ENCODE assay signal across 24 mouse cellular contexts in genomic region chr12:75524199-75524598, GRCm38 (mm10).
DNase-seq lines count a peak whose midpoint lies in the region; ATAC-seq and TF ChIP-seq lines count a peak whose summit lies in the region.
"Had no signal": no experiment of that assay in that cellular context is flagged by ENCODE, and none has a peak within 500 bp of the region (broad histone marks: within the 10 kb centered on the region; RNA-seq: fewer than 3 reads in every experiment).

No protein-coding gene starts in this region.

- no peak overlapping the region for H3K4me3 ChIP-seq in heart, postnatal 0 days (ENCODE audit: low read depth, low read length)
- no peak overlapping the region for H3K4me3 ChIP-seq in MEL (ENCODE audit: control insufficient read depth in 1 of 2, insufficient read depth in 1 of 2, low read depth in 2 of 2, low read length in 2 of 2)
- H3K4me3 ChIP-seq in brown adipose tissue, adult 24 weeks (ENCODE audit: insufficient read depth, low read depth, low read length), result no peak overlapping the region
- H3K4me3 ChIP-seq in kidney, embryonic 16.5 days (ENCODE audit: low read length), result no peak overlapping the region
- H3K4me3 ChIP-seq: embryonic facial prominence, embryonic 13.5 days; embryonic facial prominence, embryonic 15.5 days; erythroblast, embryonic 14.5 days; forebrain, embryonic 10.5 days; forebrain, embryonic 12.5 days had no signal

- no peak for ATAC-seq in heart, postnatal 0 days (ENCODE audit: insufficient read depth, low read depth)
- no peak for ATAC-seq in kidney, embryonic 16.5 days (ENCODE audit: low FRiP score, low TSS enrichment)
- ATAC-seq: activated CD4-positive, CD25-positive, alpha-beta regulatory T cell, adult 4 months; forebrain, embryonic 14.5 days; forebrain, embryonic 16.5 days; Patski had no signal

- no peak for DNase-seq in heart, postnatal 0 days (ENCODE audit: low spot score)
- no peak for DNase-seq in heart, adult 11 months
- DNase-seq in MEL (ENCODE audit: low read depth, low spot score), result no peak
- DNase-seq: adrenal gland, adult 8-10 months; adrenal gland, postnatal 14 days; adrenal gland, postnatal 36 days; cerebellum, adult 11 months; cerebellum, adult 18-20 months; cerebellum, adult 8-10 months; cerebellum, adult 9-11 months; cerebellum, postnatal 14 days; cerebellum, postnatal 36 days; embryo, embryonic 11 days had no signal

- WGBS in heart, postnatal 0 days, result 51% methylated on average over 3 of the region's 3 CpGs
- WGBS in kidney, embryonic 16.5 days, result 39% methylated on average over 3 of the region's 3 CpGs

- H3K9ac ChIP-seq in heart, postnatal 0 days (replicated peaks; ENCODE audit: low read depth, low read length), result no peak overlapping the region
- no peak overlapping the region for H3K9ac ChIP-seq in MEL (ENCODE audit: control insufficient read depth, low read depth, low read length, poor library complexity, severe bottlenecking)
- H3K9ac ChIP-seq in kidney, embryonic 16.5 days (replicated peaks; ENCODE audit: low read length), result no peak overlapping the region
- H3K9ac ChIP-seq: embryonic facial prominence, embryonic 13.5 days; embryonic facial prominence, embryonic 15.5 days; forebrain, embryonic 12.5 days had no signal

- H3K9me3 ChIP-seq in heart, postnatal 0 days (replicated peaks; ENCODE audit: control insufficient read depth, low read length), result no peaks in the 10 kb centered on the region
- no peaks in the 10 kb centered on the region for H3K9me3 ChIP-seq in MEL (replicated peaks; ENCODE audit: insufficient read depth, low read length)
- H3K9me3 ChIP-seq in kidney, embryonic 16.5 days (ENCODE audit: low read length), result no peaks in the 10 kb centered on the region
- H3K9me3 ChIP-seq: embryonic facial prominence, embryonic 13.5 days; embryonic facial prominence, embryonic 15.5 days; forebrain, embryonic 10.5 days; forebrain, embryonic 12.5 days had no signal

- H3K4me1 ChIP-seq in heart, postnatal 0 days (ENCODE audit: control insufficient read depth, insufficient read depth), result peaks cover 31% of the 10 kb centered on the region
- peaks cover 11 to 33% of the 10 kb centered on the region in 2 experiments for H3K4me1 ChIP-seq in MEL (ENCODE audit: control insufficient read depth in 1 of 2, insufficient read depth in 2 of 2, low read length in 2 of 2)
- H3K4me1 ChIP-seq in brown adipose tissue, adult 24 weeks (ENCODE audit: control insufficient read depth, insufficient read depth, insufficient read length, low read length), result peaks cover 20% of the 10 kb centered on the region
- peaks cover 13% of the 10 kb centered on the region for H3K4me1 ChIP-seq in kidney, embryonic 16.5 days (ENCODE audit: insufficient read depth, low read length)

- H3K4me2 ChIP-seq in heart, postnatal 0 days (ENCODE audit: low read depth, low read length), result no peak overlapping the region
- H3K4me2 ChIP-seq in kidney, embryonic 16.5 days (replicated peaks; ENCODE audit: low read depth, low read length), result no peak overlapping the region
- H3K4me2 ChIP-seq: embryonic facial prominence, embryonic 13.5 days; embryonic facial prominence, embryonic 15.5 days; forebrain, embryonic 12.5 days had no signal

- no peak for TF ChIP-seq CTCF in heart, postnatal 0 days (IDR thresholded peaks at IDR 0.05; ENCODE audit: low read depth)
- no peak for TF ChIP-seq CTCF in MEL (IDR thresholded peaks at IDR 0.05 in 2 of 3, conservative IDR thresholded peaks at IDR 0.05 in 1 of 3; ENCODE audit: control insufficient read depth in 1 of 3, insufficient read depth in 1 of 3, low read depth in 2 of 3, low read length in 3 of 3, poor library complexity in 1 of 3, severe bottlenecking in 1 of 3)

- no peaks in the 10 kb centered on the region for H3K27me3 ChIP-seq in heart, postnatal 0 days (ENCODE audit: control insufficient read depth, insufficient read depth, low read length)
- H3K27me3 ChIP-seq in MEL (ENCODE audit: control insufficient read depth in 1 of 2, insufficient read depth in 2 of 2, low read length in 2 of 2), result no peaks in the 10 kb centered on the region
- no peaks in the 10 kb centered on the region for H3K27me3 ChIP-seq in kidney, embryonic 16.5 days (ENCODE audit: insufficient read depth, low read length)
- H3K27me3 ChIP-seq: embryonic facial prominence, embryonic 13.5 days; embryonic facial prominence, embryonic 15.5 days; forebrain, embryonic 12.5 days; Patski had no signal

- no peaks in the 10 kb centered on the region for H3K36me3 ChIP-seq in heart, postnatal 0 days (replicated peaks; ENCODE audit: control insufficient read depth, insufficient read depth, low read length)
- peaks cover 0 to 33% of the 10 kb centered on the region in 2 experiments; a peak in 2 of 4 replicates for H3K36me3 ChIP-seq in MEL (ENCODE audit: control insufficient read depth in 1 of 2, insufficient read depth in 2 of 2, low read length in 2 of 2)
- H3K36me3 ChIP-seq in kidney, embryonic 16.5 days (ENCODE audit: insufficient read depth, low read length), result no peaks in the 10 kb centered on the region
- H3K36me3 ChIP-seq: embryonic facial prominence, embryonic 13.5 days; embryonic facial prominence, embryonic 15.5 days; forebrain, embryonic 12.5 days had no signal

- TF ChIP-seq RAD21 in MEL (IDR thresholded peaks at IDR 0.05; ENCODE audit: low read depth, low read length), result no peak

- H3K27ac ChIP-seq in heart, postnatal 0 days (ENCODE audit: low read depth), result peak overlapping the region; percentile 20; the same call in 1 of the 2 replicates
- no peak overlapping the region for H3K27ac ChIP-seq in MEL (ENCODE audit: control insufficient read depth, low read depth, low read length)
- peak overlapping the region; percentile 55 for H3K27ac ChIP-seq in brown adipose tissue, adult 24 weeks (replicated peaks; ENCODE audit: low read depth, low read length)
- H3K27ac ChIP-seq in kidney, embryonic 16.5 days (ENCODE audit: low read length), result no peak overlapping the region
- H3K27ac ChIP-seq: embryonic facial prominence, embryonic 13.5 days; embryonic facial prominence, embryonic 15.5 days; forebrain, embryonic 10.5 days; forebrain, embryonic 12.5 days had no signal

- no peak for TF ChIP-seq POLR2A in MEL (IDR thresholded peaks at IDR 0.05; ENCODE audit: control insufficient read depth in 1 of 2, insufficient read depth in 1 of 2, low read depth in 1 of 2, low read length in 2 of 2, poor library complexity in 1 of 2)

- no peak for TF ChIP-seq EP300 in heart, postnatal 0 days (IDR thresholded peaks at IDR 0.05; ENCODE audit: low read depth)
- peak; percentile 36 to 58; a peak in 2 of 4 replicates for TF ChIP-seq EP300 in MEL (IDR thresholded peaks at IDR 0.05; ENCODE audit: low read depth in 1 of 2, low read length in 2 of 2)

- H3K79me2 ChIP-seq in MEL (ENCODE audit: control insufficient read depth, insufficient read depth, low read length, poor library complexity), result peaks cover 16% of the 10 kb centered on the region

TF ChIP-seq in MEL, 35 proteins besides CTCF, POLR2A, EP300 and RAD21:
- TF ChIP-seq RCOR1 (IDR thresholded peaks at IDR 0.05; ENCODE audit: low read depth, low read length) (peak; percentile 80), MAFK (IDR thresholded peaks at IDR 0.05; ENCODE audit: borderline replicate concordance, low read depth, low read length) (no peak), BHLHE40 (IDR thresholded peaks at IDR 0.05; ENCODE audit: borderline replicate concordance, low read depth, low read length) (no peak), NRF1 (IDR thresholded peaks at IDR 0.05; ENCODE audit: insufficient read depth, low read depth, low read length, poor library complexity, severe bottlenecking) (no peak), USF1 (IDR thresholded peaks at IDR 0.05; ENCODE audit: low read depth, low read length) (no peak), ZKSCAN1 (IDR thresholded peaks at IDR 0.05; ENCODE audit: low read depth, low read length) (no peak), ELF1 (IDR thresholded peaks at IDR 0.05; ENCODE audit: low read depth, low read length) (no peak), KAT2A (conservative IDR thresholded peaks at IDR 0.05; ENCODE audit: low read depth, low read length) (no peak), CHD2 (IDR thresholded peaks at IDR 0.05; ENCODE audit: low read length) (no peak), HCFC1 (IDR thresholded peaks at IDR 0.05; ENCODE audit: low read depth, low read length) (no peak), GABPA (IDR thresholded peaks at IDR 0.05; ENCODE audit: low read depth, low read length) (no peak), UBTF (IDR thresholded peaks at IDR 0.05; ENCODE audit: borderline replicate concordance, insufficient read depth, low read depth, low read length) (no peak), MAX (IDR thresholded peaks at IDR 0.05; ENCODE audit: low read length) (0 out of 2 replicates have a peak, but pooled peaks have one; percentile 28), MAZ (IDR thresholded peaks at IDR 0.05; ENCODE audit: low read depth, low read length) (no peak), TAL1 (IDR thresholded peaks at IDR 0.05; ENCODE audit: low read length) (no peak), JUND (IDR thresholded peaks at IDR 0.05; ENCODE audit: low read depth, low read length) (no peak), GATA1 (IDR thresholded peaks at IDR 0.05; ENCODE audit: low read depth, low read length) (peak; percentile 63), USF2 (IDR thresholded peaks at IDR 0.05; ENCODE audit: borderline replicate concordance in 1 of 2, insufficient read depth in 1 of 2, low read depth in 1 of 2, low read length in 2 of 2) (no peak), TCF12 (IDR thresholded peaks at IDR 0.05; ENCODE audit: low read depth, low read length) (peak; percentile 56; the same call in 1 of the 2 replicates), MYB (IDR thresholded peaks at IDR 0.05; ENCODE audit: low read depth, low read length) (no peak), SMC3 (IDR thresholded peaks at IDR 0.05; ENCODE audit: low read depth, low read length) (no peak), ZNF384 (IDR thresholded peaks at IDR 0.05; ENCODE audit: low read depth, low read length) (no peak), CHD1 (IDR thresholded peaks at IDR 0.05; ENCODE audit: low read depth, low read length) (no peak), MEF2A (IDR thresholded peaks at IDR 0.05; ENCODE audit: extremely low read depth, insufficient replicate concordance, low read depth, low read length, poor library complexity, severe bottlenecking) (no peak), ETS1 (IDR thresholded peaks at IDR 0.05; ENCODE audit: low read depth, low read length) (no peak), SIN3A (IDR thresholded peaks at IDR 0.05; ENCODE audit: low read length) (no peak), TBP (IDR thresholded peaks at IDR 0.05; ENCODE audit: low read depth, low read length) (no peak), POLR2AphosphoS5 (IDR thresholded peaks at IDR 0.05; ENCODE audit: borderline replicate concordance, low read depth, low read length) (no peak)

Comparison
In these comparisons a context has a peak if more than half of its experiments do, and no peak if none do; other contexts are left out.
1. H3K27ac ChIP-seq: peak in heart, postnatal 0 days (single experiment) and brown adipose tissue, adult 24 weeks (single experiment); none in MEL (single experiment) and kidney, embryonic 16.5 days (single experiment).